Mouse (Mus musculus) adrenal gland, adult 2 months (tissue): ENCODE results near the gene Zfp605. TPM values are rescaled to one million over a fixed set of nuclear protein-coding genes. Genes with fewer than 3 reads are reported as not detected.
"Not testable (repeated sequence)": the region's sequence is repeated elsewhere in the genome, so short reads cannot be mapped to it uniquely, and the experiment has no call there.

Source experiments
- DNase-seq: peaks from one replicate; pipeline ENCODE4 v3.0.0; 2021
- polyA plus RNA-seq: library from polyadenylated mRNA; depleted of rRNA; stranded (reverse); fragments of >200 nt; gene quantifications from 2 replicates; pipeline ENCODE4 v1.2.3, GENCODE M21; 2012; rRNA removed
- total RNA-seq, 2 experiments: library from RNA; stranded (reverse); gene quantifications; 2 replicates each; pipeline ENCODE4 v1.2.3; 2021

The Zfp605 gene
- total and polyA plus RNA-seq, 3 experiments = 0.04 to 6.5 (median 5.7) TPM

DNA sequence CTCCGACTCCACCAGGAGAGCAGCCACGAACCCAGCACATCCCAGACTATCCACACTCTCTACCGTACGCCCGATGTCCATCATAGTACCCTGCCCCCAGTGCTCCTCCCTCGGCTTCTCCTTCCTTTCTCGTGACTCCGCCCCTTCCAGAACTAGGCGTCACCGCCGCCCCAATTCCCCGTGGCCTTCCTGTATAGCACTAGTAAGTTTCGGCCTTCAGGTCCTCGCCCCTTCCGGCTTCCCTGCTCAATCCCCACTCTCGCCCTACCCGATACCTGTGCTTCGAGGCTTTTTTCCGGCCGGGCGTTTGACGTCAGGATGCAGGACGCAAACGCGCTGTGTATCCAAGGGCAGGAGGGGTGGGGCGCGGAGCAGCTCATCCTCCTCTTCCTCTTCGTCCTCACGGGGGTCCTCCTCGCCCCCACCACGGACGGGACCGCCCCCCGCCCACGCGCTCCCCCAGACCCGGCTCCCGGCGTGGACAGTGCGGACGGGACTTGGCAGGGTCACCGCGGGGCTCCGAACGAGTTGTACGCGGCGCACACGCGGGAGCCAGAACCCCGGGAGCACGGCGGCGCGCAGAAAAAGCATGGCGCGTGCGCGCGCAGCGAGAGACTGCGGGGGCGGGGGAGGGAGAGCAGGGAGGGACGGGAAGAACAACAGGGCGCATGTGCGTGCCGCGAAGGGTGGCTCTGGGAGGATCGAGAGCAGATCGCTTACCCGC, 2.1 kb upstream of the Zfp605 start, which contains the start of gene Gtpbp6:
TSS of gene Gtpbp6 (minus strand) at position 617 of the 724 bp plus-strand sequence.
- DNase-seq = peak; percentile 97

DNA sequence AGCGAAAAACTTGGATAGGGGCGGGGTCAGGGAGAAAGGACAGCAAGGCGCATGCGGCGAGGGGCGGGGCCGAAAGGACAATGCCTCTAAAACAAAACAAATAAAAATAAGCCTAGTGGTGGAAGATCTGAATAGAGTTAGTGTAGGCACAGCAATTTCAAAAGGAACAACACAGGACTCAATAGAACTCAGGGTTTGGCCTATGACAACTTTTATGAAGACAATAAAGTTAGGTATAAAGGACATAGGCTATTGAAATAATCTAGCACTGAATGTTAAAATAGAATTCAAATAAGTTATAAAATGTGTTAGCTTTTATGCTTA, 1.6 kb upstream of the Zfp605 start:
- DNase-seq = no peak

DNA sequence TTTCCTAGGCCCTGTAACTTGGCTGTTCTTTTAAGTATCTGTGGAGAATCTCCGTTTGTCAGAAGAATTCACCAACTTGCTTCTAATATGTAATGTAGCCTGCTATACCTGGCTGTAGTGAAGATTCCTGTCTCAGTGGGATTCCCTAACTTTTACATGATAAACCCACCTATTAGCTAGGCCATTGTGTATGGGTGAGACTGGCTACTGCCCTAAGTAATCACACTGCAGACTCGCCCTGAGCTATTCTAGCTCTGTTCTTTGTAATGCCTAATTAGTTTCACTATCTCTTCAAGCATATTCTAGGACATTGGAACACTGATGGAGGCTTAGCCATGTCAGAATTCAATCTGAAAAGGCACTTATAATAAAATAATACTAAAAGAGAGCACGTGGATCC, 12.5 kb downstream of the Zfp605 start:
- not testable (repeated sequence) for DNase-seq

DNA sequence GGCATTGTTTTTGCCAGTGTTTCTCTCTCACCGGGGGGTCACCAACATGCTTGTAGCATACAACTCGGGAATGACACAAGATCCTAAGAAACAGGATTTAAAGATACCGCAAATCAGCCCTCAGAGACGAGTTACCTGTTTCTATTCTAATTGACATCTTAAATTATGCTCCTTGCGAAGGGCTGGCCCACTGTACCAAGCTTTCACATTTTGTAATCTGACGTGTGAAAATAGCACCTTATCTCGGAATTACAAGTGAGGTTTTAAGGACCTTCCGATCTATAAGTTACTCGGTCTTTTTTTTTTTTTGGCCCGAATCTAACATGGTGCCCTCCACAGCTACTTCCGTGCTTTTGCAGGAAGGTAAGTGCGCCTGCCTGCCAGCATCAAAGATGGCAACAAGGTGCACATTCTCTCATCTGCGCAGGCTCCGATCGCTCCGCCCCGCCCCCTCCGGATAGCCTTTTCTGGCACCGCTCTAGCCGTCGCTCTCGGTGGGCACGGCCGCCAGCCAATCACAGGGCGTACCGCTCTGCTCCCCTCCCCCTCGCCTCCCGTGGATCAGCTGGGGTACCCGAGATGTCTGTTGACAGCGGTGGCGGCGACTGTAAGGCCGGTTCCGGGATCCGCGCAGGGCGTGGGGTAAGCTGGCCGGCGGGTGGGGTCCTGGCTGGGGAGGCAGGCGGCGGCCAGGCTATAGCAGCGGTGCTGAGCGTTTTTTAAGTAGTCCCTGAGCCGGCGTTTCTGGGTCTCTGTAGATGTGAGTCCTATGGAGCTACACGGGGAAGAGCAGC, 25.6 kb downstream of the Zfp605 start, which contains the start of gene Chfr:
TSS of gene Chfr (plus strand) at position 550 of the 794 bp plus-strand sequence.
- peak; percentile 99 for DNase-seq

DNA sequence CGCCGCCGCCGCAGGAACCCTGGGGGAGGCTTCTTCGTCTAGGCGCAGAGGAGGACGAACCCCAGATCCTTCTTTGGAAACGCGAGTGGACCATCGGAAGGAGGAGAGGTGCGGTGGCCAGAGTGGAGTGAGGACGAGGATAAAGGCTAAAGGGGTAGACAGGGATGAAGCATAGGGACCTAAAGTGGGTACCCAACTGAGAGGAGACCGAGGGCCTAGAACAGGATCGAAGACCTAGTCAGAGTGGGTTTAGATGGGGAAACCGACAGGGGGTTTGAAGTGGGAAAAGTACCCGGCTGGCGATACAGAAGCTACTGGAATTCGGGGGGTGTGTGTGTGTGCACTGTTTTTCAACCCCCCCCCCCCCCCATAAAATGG, 26.2 kb downstream of the Zfp605 start:
- DNase-seq = no peak

DNA sequence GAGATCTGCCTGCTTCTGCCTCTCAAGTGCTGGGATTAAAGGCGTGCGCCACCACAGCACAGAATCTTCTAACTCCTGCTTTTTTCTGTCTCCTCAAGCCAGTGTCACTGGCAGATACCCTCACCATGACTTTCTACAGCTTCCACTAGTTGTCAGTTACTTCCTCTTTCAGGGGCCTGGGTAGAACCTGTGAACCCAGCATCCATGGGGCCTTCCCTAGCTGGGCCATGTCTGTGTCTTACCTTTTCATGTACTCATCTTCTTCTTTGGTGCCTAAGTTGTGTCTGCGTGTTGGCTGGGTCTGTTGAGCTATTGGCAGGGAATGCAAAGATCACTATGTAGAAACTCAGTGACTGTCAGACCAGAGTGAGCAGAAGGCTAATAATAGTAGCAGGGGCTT, 27.9 kb downstream of the Zfp605 start:
- no peak for DNase-seq

DNA sequence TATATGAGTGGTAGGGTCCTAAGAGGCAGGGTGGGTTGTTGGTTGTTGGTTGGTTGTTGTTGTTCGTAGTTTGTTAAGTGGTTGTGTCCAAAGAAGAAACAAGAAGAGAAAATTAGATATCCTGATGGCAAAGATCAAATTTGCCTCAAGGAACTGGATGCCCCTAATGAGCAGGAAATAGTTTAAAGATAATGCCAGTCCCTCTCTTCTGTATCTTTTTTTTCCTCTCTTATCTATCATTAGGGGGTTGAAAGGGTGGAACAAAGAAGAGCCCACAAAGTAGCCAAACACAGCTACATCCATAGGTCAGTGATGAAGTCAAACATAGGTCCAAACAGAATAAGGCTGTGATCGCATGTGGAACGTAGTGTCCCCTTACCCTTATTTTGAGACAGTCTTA, 29.4 kb downstream of the Zfp605 start:
- no peak for DNase-seq

DNA sequence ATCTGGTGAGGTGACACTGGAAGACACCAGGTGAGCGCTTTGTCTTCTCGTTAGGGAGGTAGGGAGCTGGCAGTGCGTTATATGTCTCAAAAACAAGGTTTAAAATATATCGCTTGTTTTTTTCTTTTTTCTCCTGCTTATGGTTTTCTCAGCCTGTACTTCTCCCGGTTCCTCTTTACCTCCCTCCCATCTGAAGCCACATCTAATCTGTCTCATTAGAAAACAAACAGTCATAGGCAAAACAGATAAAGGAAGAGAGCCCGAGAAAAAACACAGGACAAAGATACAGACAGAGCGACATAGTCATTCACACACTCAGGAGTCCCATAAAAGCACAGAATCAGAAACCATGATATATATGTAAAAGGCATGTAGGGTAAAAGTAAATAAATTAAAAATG, 30.5 kb downstream of the Zfp605 start:
- no peak for DNase-seq

DNA sequence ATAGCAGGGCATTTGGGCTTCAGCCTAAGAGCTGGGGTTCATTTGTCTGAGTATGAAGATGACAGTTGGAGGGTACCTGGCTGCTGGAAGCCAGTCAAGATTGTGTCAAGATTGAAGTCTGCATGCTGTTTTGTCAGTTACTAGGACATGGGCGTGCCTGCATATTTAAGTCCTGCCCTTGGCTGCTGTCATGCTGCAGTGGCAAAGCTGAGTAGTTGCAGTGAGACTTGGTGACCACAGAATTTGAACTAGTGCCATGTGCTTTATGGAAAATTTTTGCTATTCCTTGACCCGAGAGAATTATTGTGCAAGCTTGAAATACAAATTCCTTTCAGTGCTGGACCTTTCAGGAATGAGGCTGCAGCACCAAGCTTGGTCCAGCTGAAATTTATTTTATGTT, 32.4 kb downstream of the Zfp605 start:
- peak; percentile 73 for DNase-seq

DNA sequence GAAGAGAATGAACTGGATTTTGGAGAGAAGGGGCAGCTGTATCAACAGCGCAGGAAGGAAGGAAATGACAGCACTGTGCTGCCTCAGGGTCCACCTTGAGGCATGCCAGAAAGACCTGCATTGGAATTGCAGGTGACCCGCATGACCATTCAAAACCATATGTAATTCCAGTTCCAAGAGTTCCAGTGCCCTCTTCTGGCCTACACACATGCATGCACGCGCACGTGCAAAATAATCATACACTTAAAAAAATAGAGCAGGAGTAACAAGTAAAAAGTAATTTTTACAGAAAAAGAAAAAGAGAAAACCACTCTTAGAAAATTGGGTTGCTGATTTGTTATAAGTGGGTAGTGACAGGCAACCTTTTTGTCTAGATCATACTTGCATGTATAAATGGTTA, 33.1 kb downstream of the Zfp605 start:
- DNase-seq = peak; percentile 19

DNA sequence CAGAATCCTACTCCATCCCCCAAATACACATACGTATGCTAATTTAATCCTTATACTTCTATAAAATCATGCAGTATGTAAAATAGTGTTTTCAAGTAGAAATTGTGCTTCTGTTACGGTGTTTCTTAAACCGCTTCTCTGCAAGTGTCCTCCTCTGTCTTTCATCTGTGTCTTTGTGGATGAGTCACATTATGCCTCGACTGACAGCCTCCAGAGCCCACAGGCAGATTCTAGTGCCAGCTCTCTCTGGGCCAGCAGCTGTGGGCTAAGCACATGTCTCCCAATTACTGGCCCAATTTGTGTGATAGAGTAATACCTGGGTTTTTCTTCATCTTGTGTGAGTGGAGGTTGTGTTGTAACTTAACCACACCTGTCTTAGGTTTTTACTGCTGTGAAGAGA, 59.5 kb downstream of the Zfp605 start:
- no peak for DNase-seq

DNA sequence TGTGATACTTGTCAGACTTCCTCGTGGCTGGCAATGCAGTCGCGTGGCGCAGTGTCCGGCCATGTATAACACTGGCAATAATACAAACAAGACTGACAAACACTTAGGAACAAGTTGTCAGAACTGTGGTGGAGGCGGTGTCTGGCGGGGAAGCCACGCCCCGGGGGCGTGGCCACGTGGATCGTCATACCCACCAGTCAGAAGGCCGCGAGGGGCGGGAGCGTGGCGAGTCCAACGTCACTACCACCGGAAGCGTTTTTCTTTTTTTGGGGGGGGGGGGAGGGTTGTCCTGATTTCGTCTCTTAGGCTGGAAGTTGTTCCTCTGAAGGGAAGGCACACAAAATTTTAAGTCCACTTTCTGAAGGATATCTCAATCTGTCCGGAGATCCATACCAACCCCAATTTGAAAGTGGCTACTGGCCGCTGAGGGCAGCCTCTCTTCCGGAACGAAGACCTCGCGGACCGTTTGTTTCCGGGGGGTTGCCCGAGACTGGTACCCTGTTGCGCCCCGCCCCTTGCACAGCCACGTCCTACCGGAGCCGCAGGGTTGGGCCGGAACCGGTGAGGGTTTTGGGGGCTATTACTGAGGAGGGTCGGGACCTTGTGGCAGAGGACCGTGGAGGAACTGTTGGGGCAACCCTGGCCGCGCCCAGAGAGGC, 66.6 kb downstream of the Zfp605 start, which contains the start of gene Golga3:
TSS of gene Golga3 (plus strand) at position 340 of the 659 bp plus-strand sequence.
- peak; percentile 94 for DNase-seq

DNA sequence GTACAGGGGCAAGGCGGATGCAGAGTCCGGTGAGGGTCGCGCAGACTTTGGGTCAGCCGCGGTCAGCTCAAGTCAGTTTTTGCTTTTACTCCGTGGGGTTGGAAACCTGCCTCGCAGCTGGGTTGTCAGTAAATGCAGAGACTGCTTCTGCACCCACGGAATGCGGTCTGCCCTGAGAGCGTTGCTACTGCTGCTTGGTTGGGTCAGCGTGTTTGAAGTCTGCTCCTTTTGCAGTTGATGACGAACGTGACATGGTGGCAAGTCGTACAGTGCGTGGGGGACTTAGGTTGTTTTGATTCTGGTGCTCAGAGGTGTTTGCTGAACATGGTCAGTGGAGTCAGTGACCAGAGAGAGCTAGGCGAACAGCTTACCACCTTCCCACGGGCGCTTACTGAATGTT, 67.1 kb downstream of the Zfp605 start:
- DNase-seq = no peak

DNA sequence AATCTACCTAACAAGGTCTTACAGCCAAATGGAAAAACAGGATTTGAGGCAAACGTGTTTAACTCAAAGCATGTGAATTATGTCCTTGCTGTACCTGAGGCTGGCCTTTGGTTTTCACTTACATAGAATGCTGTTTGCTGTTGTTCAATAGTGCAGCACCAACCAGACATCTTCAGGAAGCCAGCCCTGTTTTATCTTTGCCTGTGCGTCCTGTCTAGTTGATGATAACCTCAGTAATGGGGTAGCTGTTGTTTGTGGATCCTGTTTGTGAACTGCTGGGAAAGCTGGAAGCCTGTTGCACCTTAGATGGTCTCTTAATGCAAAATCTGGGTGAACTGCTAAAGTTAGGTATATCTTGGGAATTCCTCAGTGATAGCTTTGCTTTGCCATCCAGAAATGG, 68.7 kb downstream of the Zfp605 start:
- DNase-seq = no peak

Other genes with a start within 250 kb of the Zfp605 start
- 10 to 100 TPM in 1 of 2 experiments, 1 to 10 TPM in 1; 8.7 to 12.2 TPM for gene Gm15446, start 186.7 kb upstream of the Zfp605 start, total RNA-seq
- gene Gm15446, start 186.7 kb upstream of the Zfp605 start, polyA plus RNA-seq = 0.47 and 0.68 TPM in 2 replicates
- 10 to 100 TPM; 19.6 to 20.2 TPM for gene Zfp932, start 113.6 kb upstream of the Zfp605 start, total RNA-seq
- gene Zfp932, start 113.6 kb upstream of the Zfp605 start, polyA plus RNA-seq = 0.94 and 1.0 TPM in 2 replicates
- 1 to 10 TPM; 4.8 to 9.2 TPM for gene Gm17655, start 37.6 kb upstream of the Zfp605 start, total RNA-seq
- not detected in 2 replicates for gene Gm17655, start 37.6 kb upstream of the Zfp605 start, polyA plus RNA-seq
- under 1 TPM; 0.14 to 0.66 TPM for gene Gm35315, start 15.7 kb upstream of the Zfp605 start, total RNA-seq
- not detected in 2 replicates for gene Gm35315, start 15.7 kb upstream of the Zfp605 start, polyA plus RNA-seq
- under 1 TPM; 0.09 to 0.10 TPM for gene Plcxd1, start 10.1 kb upstream of the Zfp605 start, total RNA-seq
- 0.02 and 0.19 TPM in 2 replicates for gene Plcxd1, start 10.1 kb upstream of the Zfp605 start, polyA plus RNA-seq
- gene Gtpbp6, start 1.9 kb upstream of the Zfp605 start, total RNA-seq = 10 to 100 TPM; 57.4 to 61.6 TPM
- 115 and 125 TPM in 2 replicates for gene Gtpbp6, start 1.9 kb upstream of the Zfp605 start, polyA plus RNA-seq
- 10 to 100 TPM; 21.5 to 30.0 TPM for gene Chfr, start 25.8 kb downstream of the Zfp605 start, total RNA-seq
- 55.5 and 55.8 TPM in 2 replicates for gene Chfr, start 25.8 kb downstream of the Zfp605 start, polyA plus RNA-seq
- gene Golga3, start 66.6 kb downstream of the Zfp605 start, total RNA-seq = 10 to 100 TPM; 34.4 to 37.0 TPM
- 4.5 and 6.1 TPM in 2 replicates for gene Golga3, start 66.6 kb downstream of the Zfp605 start, polyA plus RNA-seq
- gene Ankle2, start 120.9 kb downstream of the Zfp605 start, total RNA-seq = 10 to 100 TPM; 39.3 to 46.5 TPM
- gene Ankle2, start 120.9 kb downstream of the Zfp605 start, polyA plus RNA-seq = 7.5 and 8.7 TPM in 2 replicates
- 10 to 100 TPM; 46.6 to 58.5 TPM for gene Pgam5, start 159.8 kb downstream of the Zfp605 start, total RNA-seq
- 23.5 and 25.7 TPM in 2 replicates for gene Pgam5, start 159.8 kb downstream of the Zfp605 start, polyA plus RNA-seq
- 10 to 100 TPM; 12.2 to 19.2 TPM for gene Pxmp2, start 176.1 kb downstream of the Zfp605 start, total RNA-seq
- 10.4 and 18.1 TPM in 2 replicates for gene Pxmp2, start 176.1 kb downstream of the Zfp605 start, polyA plus RNA-seq
- 1 to 10 TPM; 1.5 to 1.6 TPM for gene Pole, start 176.2 kb downstream of the Zfp605 start, total RNA-seq
- gene Pole, start 176.2 kb downstream of the Zfp605 start, polyA plus RNA-seq = 1.1 and 1.2 TPM in 2 replicates
- gene P2rx2, start 233.1 kb downstream of the Zfp605 start, total RNA-seq = under 1 TPM; 0.23 to 0.38 TPM
- gene P2rx2, start 233.1 kb downstream of the Zfp605 start, polyA plus RNA-seq = 0.18 and 0.58 TPM in 2 replicates
- gene Lrcol1, start 234.6 kb downstream of the Zfp605 start, total RNA-seq = not detected
- gene Lrcol1, start 234.6 kb downstream of the Zfp605 start, polyA plus RNA-seq = not detected in 2 replicates